Mouse (Mus musculus): ENCODE results near the gene Jph3.

The Jph3 gene

GRCm38 (mm10) chr8:121788786-121789185, 59.4 kb downstream of the Jph3 start:
- no peaks in the 10 kb centered on the region for H3K36me3 ChIP-seq (ENCODE audit: control insufficient read depth, insufficient read depth, low read length, poor library complexity, severe bottlenecking)
- peak; percentile 52 for DNase-seq (ENCODE audit: low read depth, low spot score)

GRCm38 (mm10) chr8:121792159-121792558, 62.7 kb downstream of the Jph3 start:
- no peak for DNase-seq (ENCODE audit: low read depth, low spot score)
- H3K36me3 ChIP-seq (ENCODE audit: control insufficient read depth, insufficient read depth, low read length, poor library complexity, severe bottlenecking) = no peaks in the 10 kb centered on the region
- no peaks in the 10 kb centered on the region for H3K27me3 ChIP-seq (ENCODE audit: control insufficient read depth, insufficient read depth, low read length, poor library complexity, severe bottlenecking)

More at GRCm38 (mm10) chr8:121788786-121789185, 59.4 kb downstream of the Jph3 start:
- H3K27me3 ChIP-seq (ENCODE audit: control insufficient read depth, insufficient read depth, low read length, poor library complexity, severe bottlenecking) = no peaks in the 10 kb centered on the region

GRCm38 (mm10) chr8:121792627-121793026, 63.2 kb downstream of the Jph3 start:
- DNase-seq (ENCODE audit: low read depth, low spot score) = no peak
- Histone ChIP-seq H3K36me3 (ENCODE audit: control insufficient read depth, insufficient read depth, low read length, poor library complexity, severe bottlenecking) (no peaks in the 10 kb centered on the region), H3K27me3 (ENCODE audit: control insufficient read depth, insufficient read depth, low read length, poor library complexity, severe bottlenecking) (no peaks in the 10 kb centered on the region)

GRCm38 (mm10) chr8:121794151-121794550, 64.7 kb downstream of the Jph3 start:
- no peak for DNase-seq (ENCODE audit: low read depth, low spot score)
- no peaks in the 10 kb centered on the region; the same call in 1 of the 2 replicates for H3K36me3 ChIP-seq (ENCODE audit: control insufficient read depth, insufficient read depth, low read length, poor library complexity, severe bottlenecking)
- H3K27me3 ChIP-seq (ENCODE audit: control insufficient read depth, insufficient read depth, low read length, poor library complexity, severe bottlenecking) = no peaks in the 10 kb centered on the region

- DNase-seq (ENCODE audit: low read depth, low spot score) = no peak
- Histone ChIP-seq H3K36me3 (ENCODE audit: control insufficient read depth, insufficient read depth, low read length, poor library complexity, severe bottlenecking) (peaks cover 1% of the 10 kb centered on the region; the same call in 1 of the 2 replicates), H3K27me3 (ENCODE audit: control insufficient read depth, insufficient read depth, low read length, poor library complexity, severe bottlenecking) (no peaks in the 10 kb centered on the region)
Observed at GRCm38 (mm10) chr8:121795461-121795860, 66.0 kb downstream of the Jph3 start.

GRCm38 (mm10) chr8:121796406-121796805, 67.0 kb downstream of the Jph3 start:
- H3K27me3 ChIP-seq (ENCODE audit: control insufficient read depth, insufficient read depth, low read length, poor library complexity, severe bottlenecking) = no peaks in the 10 kb centered on the region
- H3K36me3 ChIP-seq (ENCODE audit: control insufficient read depth, insufficient read depth, low read length, poor library complexity, severe bottlenecking) = peaks cover 1% of the 10 kb centered on the region; the same call in 1 of the 2 replicates
- no peak for DNase-seq (ENCODE audit: low read depth, low spot score)

GRCm38 (mm10) chr8:121798401-121798800, 69.0 kb downstream of the Jph3 start:
- Histone ChIP-seq H3K36me3 (ENCODE audit: control insufficient read depth, insufficient read depth, low read length, poor library complexity, severe bottlenecking) (peaks cover 3% of the 10 kb centered on the region; the same call in 1 of the 2 replicates), H3K27me3 (ENCODE audit: control insufficient read depth, insufficient read depth, low read length, poor library complexity, severe bottlenecking) (no peaks in the 10 kb centered on the region)
- no peak for DNase-seq (ENCODE audit: low read depth, low spot score)

- no peak for DNase-seq (ENCODE audit: low read depth, low spot score)
- Histone ChIP-seq H3K27me3 (ENCODE audit: control insufficient read depth, insufficient read depth, low read length, poor library complexity, severe bottlenecking) (no peaks in the 10 kb centered on the region), H3K36me3 (ENCODE audit: control insufficient read depth, insufficient read depth, low read length, poor library complexity, severe bottlenecking) (peaks cover 11% of the 10 kb centered on the region; the same call in 1 of the 2 replicates)
Observed at GRCm38 (mm10) chr8:121804829-121805228, 75.4 kb downstream of the Jph3 start.

GRCm38 (mm10) chr8:121806126-121806525, 76.7 kb downstream of the Jph3 start:
- DNase-seq (ENCODE audit: low read depth, low spot score) = no peak
- Histone ChIP-seq H3K36me3 (ENCODE audit: control insufficient read depth, insufficient read depth, low read length, poor library complexity, severe bottlenecking) (peaks cover 10% of the 10 kb centered on the region; the same call in 1 of the 2 replicates), H3K27me3 (ENCODE audit: control insufficient read depth, insufficient read depth, low read length, poor library complexity, severe bottlenecking) (no peaks in the 10 kb centered on the region)

- Histone ChIP-seq H3K36me3 (ENCODE audit: control insufficient read depth, insufficient read depth, low read length, poor library complexity, severe bottlenecking) (peaks cover 11% of the 10 kb centered on the region), H3K27me3 (ENCODE audit: control insufficient read depth, insufficient read depth, low read length, poor library complexity, severe bottlenecking) (no peaks in the 10 kb centered on the region)
- DNase-seq (ENCODE audit: low read depth, low spot score) = no peak
Observed at GRCm38 (mm10) chr8:121808032-121808431, 78.6 kb downstream of the Jph3 start.

- no peak for DNase-seq (ENCODE audit: low read depth, low spot score)
- H3K36me3 ChIP-seq (ENCODE audit: control insufficient read depth, insufficient read depth, low read length, poor library complexity, severe bottlenecking) = peaks cover 9% of the 10 kb centered on the region
- H3K27me3 ChIP-seq (ENCODE audit: control insufficient read depth, insufficient read depth, low read length, poor library complexity, severe bottlenecking) = no peaks in the 10 kb centered on the region
Observed at GRCm38 (mm10) chr8:121809524-121810155, 80.2 kb downstream of the Jph3 start.

- H3K27me3 ChIP-seq (ENCODE audit: control insufficient read depth, insufficient read depth, low read length, poor library complexity, severe bottlenecking) = no peaks in the 10 kb centered on the region
- peaks cover 1% of the 10 kb centered on the region for H3K36me3 ChIP-seq (ENCODE audit: control insufficient read depth, insufficient read depth, low read length, poor library complexity, severe bottlenecking)
- no peak for DNase-seq (ENCODE audit: low read depth, low spot score)
Observed at GRCm38 (mm10) chr8:121811502-121811901, 82.1 kb downstream of the Jph3 start.

- Histone ChIP-seq H3K27me3 (ENCODE audit: control insufficient read depth, insufficient read depth, low read length, poor library complexity, severe bottlenecking) (no peaks in the 10 kb centered on the region), H3K36me3 (ENCODE audit: control insufficient read depth, insufficient read depth, low read length, poor library complexity, severe bottlenecking) (peaks cover 1% of the 10 kb centered on the region)
- DNase-seq (ENCODE audit: low read depth, low spot score) = no peak
Observed at GRCm38 (mm10) chr8:121811931-121812570, 82.6 kb downstream of the Jph3 start.

GRCm38 (mm10) chr8:121818226-121818625, 88.8 kb downstream of the Jph3 start:
- Histone ChIP-seq H3K27me3 (ENCODE audit: control insufficient read depth, insufficient read depth, low read length, poor library complexity, severe bottlenecking) (no peaks in the 10 kb centered on the region), H3K36me3 (ENCODE audit: control insufficient read depth, insufficient read depth, low read length, poor library complexity, severe bottlenecking) (peaks cover 2% of the 10 kb centered on the region)
- DNase-seq (ENCODE audit: low read depth, low spot score) = no peak

GRCm38 (mm10) chr8:121820840-121821239, 91.4 kb downstream of the Jph3 start:
- DNase-seq (ENCODE audit: low read depth, low spot score) = no peak
- H3K27me3 ChIP-seq (ENCODE audit: control insufficient read depth, insufficient read depth, low read length, poor library complexity, severe bottlenecking) = no peaks in the 10 kb centered on the region
- H3K36me3 ChIP-seq (ENCODE audit: control insufficient read depth, insufficient read depth, low read length, poor library complexity, severe bottlenecking) = peaks cover 2% of the 10 kb centered on the region; the same call in 1 of the 2 replicates
